Comparison of ENCODE assay signal across 19 mouse cellular contexts in the genomic region with DNA sequence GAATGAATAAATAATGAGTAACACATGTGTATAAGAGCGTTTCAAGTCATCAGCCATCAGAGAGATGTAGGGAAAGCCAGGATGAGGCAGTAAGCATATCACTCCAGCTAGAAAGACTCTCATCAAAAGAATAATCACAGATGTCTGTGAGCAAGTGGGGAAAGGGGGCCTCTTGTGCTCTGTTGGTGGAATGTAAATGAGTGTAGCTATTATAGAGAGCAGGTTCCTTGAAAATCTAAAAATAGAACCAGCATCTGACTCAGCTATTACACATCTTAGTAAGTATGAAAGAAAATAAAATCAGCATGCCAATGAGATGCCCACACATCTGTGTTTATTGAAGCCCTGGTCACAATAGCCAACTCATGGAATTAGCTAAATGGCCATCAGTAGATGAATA.
DNase-seq lines count a peak whose midpoint lies in the region; ATAC-seq and TF ChIP-seq lines count a peak whose summit lies in the region.
"Had no signal": no experiment of that assay in that cellular context is flagged by ENCODE, and none has a peak within 500 bp of the region (broad histone marks: within the 10 kb centered on the region; RNA-seq: fewer than 3 reads in every experiment).

No protein-coding gene starts in this region.

- no peak for DNase-seq in forebrain, embryonic 11.5 days (ENCODE audit: low spot score)
- no peak for DNase-seq in midbrain, embryonic 11.5 days (ENCODE audit: low spot score, missing footprints)
- peak; percentile 78 for DNase-seq in forebrain, embryonic 14.5 days (ENCODE audit: low spot score)
- DNase-seq in midbrain, postnatal 0 days (ENCODE audit: low spot score) = peak; percentile 28
- no peak for DNase-seq in right cerebral cortex, postnatal 4 days
- DNase-seq in cerebellum, postnatal 25 days = no peak
- DNase-seq: adrenal gland, adult 2 months; cerebellum, adult 11 months; cerebellum, postnatal 10 days; heart, postnatal 10 days; kidney, adult 11 months; thymus, postnatal 4 days had no signal

- H3K4me2 ChIP-seq in forebrain, embryonic 12.5 days = no peak overlapping the region
- H3K4me2 ChIP-seq in forebrain, embryonic 11.5 days (ENCODE audit: low read depth, low read length, severe bottlenecking) = no peak overlapping the region
- no peak overlapping the region for H3K4me2 ChIP-seq in midbrain, embryonic 13.5 days (replicated peaks)
- H3K4me2 ChIP-seq in midbrain, embryonic 11.5 days = no peak overlapping the region
- H3K4me2 ChIP-seq in forebrain, embryonic 14.5 days (ENCODE audit: low read length) = no peak overlapping the region
- H3K4me2 ChIP-seq in midbrain, postnatal 0 days (ENCODE audit: low read depth, low read length, poor library complexity, severe bottlenecking) = no peak overlapping the region
- H3K4me2 ChIP-seq: embryonic facial prominence, embryonic 13.5 days; heart, embryonic 11.5 days; neural tube, embryonic 12.5 days had no signal

- H3K27ac ChIP-seq in forebrain, embryonic 12.5 days = no peak overlapping the region
- no peak overlapping the region for H3K27ac ChIP-seq in forebrain, embryonic 11.5 days (ENCODE audit: low read depth, low read length)
- H3K27ac ChIP-seq in midbrain, embryonic 13.5 days = no peak overlapping the region
- H3K27ac ChIP-seq in midbrain, embryonic 11.5 days (ENCODE audit: low read depth, low read length) = no peak overlapping the region
- H3K27ac ChIP-seq in forebrain, embryonic 14.5 days (ENCODE audit: low read depth, low read length) = peak overlapping the region; percentile 63
- no peak overlapping the region for H3K27ac ChIP-seq in midbrain, postnatal 0 days (ENCODE audit: low read depth, low read length)
- H3K27ac ChIP-seq: embryonic facial prominence, embryonic 13.5 days; neural tube, embryonic 12.5 days had no signal

- no peaks in the 10 kb centered on the region for H3K9me3 ChIP-seq in forebrain, embryonic 12.5 days
- H3K9me3 ChIP-seq in forebrain, embryonic 11.5 days (ENCODE audit: control insufficient read depth, low read length) = no peaks in the 10 kb centered on the region
- no peaks in the 10 kb centered on the region for H3K9me3 ChIP-seq in midbrain, embryonic 13.5 days
- H3K9me3 ChIP-seq in midbrain, embryonic 11.5 days (ENCODE audit: control insufficient read depth, low read length) = no peaks in the 10 kb centered on the region
- no peaks in the 10 kb centered on the region for H3K9me3 ChIP-seq in forebrain, embryonic 14.5 days (replicated peaks; ENCODE audit: control insufficient read depth, low read length)
- H3K9me3 ChIP-seq in midbrain, postnatal 0 days (ENCODE audit: low read length) = no peaks in the 10 kb centered on the region
- H3K9me3 ChIP-seq: embryonic facial prominence, embryonic 13.5 days; neural tube, embryonic 12.5 days had no signal

- ATAC-seq in forebrain, embryonic 12.5 days (ENCODE audit: low FRiP score) = peak; percentile 39; the same call in 1 of the 2 replicates
- no peak for ATAC-seq in forebrain, embryonic 11.5 days (replicated peaks; ENCODE audit: low FRiP score)
- ATAC-seq in midbrain, embryonic 13.5 days = peak; percentile 58; the same call in 1 of the 2 replicates
- no peak for ATAC-seq in midbrain, embryonic 11.5 days (ENCODE audit: low FRiP score)
- ATAC-seq in forebrain, embryonic 14.5 days = peak; percentile 93
- ATAC-seq in midbrain, postnatal 0 days (ENCODE audit: low FRiP score) = no peak
- ATAC-seq: lung, postnatal 0 days had no signal

- H3K27me3 ChIP-seq in forebrain, embryonic 12.5 days = no peaks in the 10 kb centered on the region
- H3K27me3 ChIP-seq in forebrain, embryonic 11.5 days (ENCODE audit: control insufficient read depth, insufficient read depth, low read length) = no peaks in the 10 kb centered on the region
- no peaks in the 10 kb centered on the region for H3K27me3 ChIP-seq in midbrain, embryonic 13.5 days
- no peaks in the 10 kb centered on the region for H3K27me3 ChIP-seq in midbrain, embryonic 11.5 days (ENCODE audit: control insufficient read depth, insufficient read depth, low read length)
- no peaks in the 10 kb centered on the region for H3K27me3 ChIP-seq in forebrain, embryonic 14.5 days (replicated peaks; ENCODE audit: control insufficient read depth, insufficient read depth, low read length)
- no peaks in the 10 kb centered on the region for H3K27me3 ChIP-seq in midbrain, postnatal 0 days (ENCODE audit: insufficient read depth, low read length)
- H3K27me3 ChIP-seq: CH12.LX; embryonic facial prominence, embryonic 13.5 days; neural tube, embryonic 12.5 days had no signal

- no peak overlapping the region for H3K9ac ChIP-seq in forebrain, embryonic 12.5 days
- H3K9ac ChIP-seq in forebrain, embryonic 11.5 days (ENCODE audit: low read length) = no peak overlapping the region
- no peak overlapping the region for H3K9ac ChIP-seq in midbrain, embryonic 13.5 days (replicated peaks)
- no peak overlapping the region for H3K9ac ChIP-seq in midbrain, embryonic 11.5 days (ENCODE audit: low read length)
- no peak overlapping the region for H3K9ac ChIP-seq in forebrain, embryonic 14.5 days (ENCODE audit: low read length)
- H3K9ac ChIP-seq in midbrain, postnatal 0 days (replicated peaks; ENCODE audit: low read length, poor library complexity, severe bottlenecking) = no peak overlapping the region
- H3K9ac ChIP-seq: embryonic facial prominence, embryonic 13.5 days; neural tube, embryonic 12.5 days had no signal

- 51% methylated on average over 1 of the region's 1 CpGs for WGBS in forebrain, embryonic 12.5 days
- WGBS in forebrain, embryonic 11.5 days = 68% methylated on average over 1 of the region's 1 CpGs
- 53% methylated on average over 1 of the region's 1 CpGs for WGBS in midbrain, embryonic 13.5 days
- WGBS in midbrain, embryonic 11.5 days = 67% methylated on average over 1 of the region's 1 CpGs
- 26% methylated on average over 1 of the region's 1 CpGs for WGBS in forebrain, embryonic 14.5 days
- WGBS in midbrain, postnatal 0 days = 47% methylated on average over 1 of the region's 1 CpGs

- no peak for TF ChIP-seq CTCF in midbrain, postnatal 0 days (IDR thresholded peaks at IDR 0.05)

- H3K4me1 ChIP-seq in forebrain, embryonic 12.5 days = no peaks in the 10 kb centered on the region
- no peaks in the 10 kb centered on the region for H3K4me1 ChIP-seq in forebrain, embryonic 11.5 days (replicated peaks; ENCODE audit: control insufficient read depth, insufficient read depth, low read length)
- peaks cover 9% of the 10 kb centered on the region; the same call in 1 of the 2 replicates for H3K4me1 ChIP-seq in midbrain, embryonic 13.5 days (replicated peaks)
- H3K4me1 ChIP-seq in midbrain, embryonic 11.5 days (ENCODE audit: control insufficient read depth, insufficient read depth, low read length) = no peaks in the 10 kb centered on the region
- no peaks in the 10 kb centered on the region for H3K4me1 ChIP-seq in forebrain, embryonic 14.5 days (ENCODE audit: control insufficient read depth, insufficient read depth, low read length)
- H3K4me1 ChIP-seq in midbrain, postnatal 0 days (ENCODE audit: insufficient read depth, low read length) = peaks cover 4% of the 10 kb centered on the region; the same call in 1 of the 2 replicates
- H3K4me1 ChIP-seq: embryonic facial prominence, embryonic 13.5 days; neural tube, embryonic 12.5 days had no signal

- H3K36me3 ChIP-seq in forebrain, embryonic 12.5 days (replicated peaks) = no peaks in the 10 kb centered on the region
- H3K36me3 ChIP-seq in forebrain, embryonic 11.5 days (ENCODE audit: control insufficient read depth, insufficient read depth, low read length) = no peaks in the 10 kb centered on the region
- no peaks in the 10 kb centered on the region for H3K36me3 ChIP-seq in midbrain, embryonic 13.5 days
- H3K36me3 ChIP-seq in midbrain, embryonic 11.5 days (ENCODE audit: control insufficient read depth, insufficient read depth, low read length) = no peaks in the 10 kb centered on the region
- no peaks in the 10 kb centered on the region for H3K36me3 ChIP-seq in forebrain, embryonic 14.5 days (ENCODE audit: control insufficient read depth, insufficient read depth, low read length)
- no peaks in the 10 kb centered on the region for H3K36me3 ChIP-seq in midbrain, postnatal 0 days (ENCODE audit: insufficient read depth, low read length)
- H3K36me3 ChIP-seq: embryonic facial prominence, embryonic 13.5 days; neural tube, embryonic 12.5 days had no signal

- no peak overlapping the region for H3K4me3 ChIP-seq in forebrain, embryonic 12.5 days (replicated peaks)
- H3K4me3 ChIP-seq in forebrain, embryonic 11.5 days (ENCODE audit: low read depth, low read length) = no peak overlapping the region
- H3K4me3 ChIP-seq in midbrain, embryonic 13.5 days (replicated peaks) = no peak overlapping the region
- H3K4me3 ChIP-seq in midbrain, embryonic 11.5 days (ENCODE audit: low read depth, low read length) = no peak overlapping the region
- H3K4me3 ChIP-seq in forebrain, embryonic 14.5 days (ENCODE audit: low read depth, low read length) = no peak overlapping the region
- no peak overlapping the region for H3K4me3 ChIP-seq in midbrain, postnatal 0 days (ENCODE audit: low read depth, low read length)
- H3K4me3 ChIP-seq: embryonic facial prominence, embryonic 13.5 days; neural tube, embryonic 12.5 days had no signal

Comparison
In these comparisons a context has a peak if more than half of its experiments do, and no peak if none do; other contexts are left out.
1. ATAC-seq: peak in forebrain, embryonic 12.5 days (single experiment), midbrain, embryonic 13.5 days (single experiment) and forebrain, embryonic 14.5 days (single experiment); none in forebrain, embryonic 11.5 days (single experiment), midbrain, embryonic 11.5 days (single experiment) and midbrain, postnatal 0 days (single experiment).
2. DNase-seq: peak in forebrain, embryonic 14.5 days (single experiment) and midbrain, postnatal 0 days (single experiment); none in forebrain, embryonic 11.5 days (single experiment), midbrain, embryonic 11.5 days (single experiment), right cerebral cortex, postnatal 4 days (single experiment) and cerebellum, postnatal 25 days (0 of 2).